Mouse (Mus musculus): ENCODE measurements at regions not wholly inside any gene's neighbourhood (a gene's known extent, or its start where the extent isn't known, plus 50 kb on each side); places are given as distances from the start of the nearest gene placed in this dataset.

GRCm38 (mm10) chr15:97620261-97620660 is 85.4 kb downstream of the Rpap3 start:
- DNase-seq (ENCODE audit: extremely low read depth, low read depth), result peak; percentile 85

DNA sequence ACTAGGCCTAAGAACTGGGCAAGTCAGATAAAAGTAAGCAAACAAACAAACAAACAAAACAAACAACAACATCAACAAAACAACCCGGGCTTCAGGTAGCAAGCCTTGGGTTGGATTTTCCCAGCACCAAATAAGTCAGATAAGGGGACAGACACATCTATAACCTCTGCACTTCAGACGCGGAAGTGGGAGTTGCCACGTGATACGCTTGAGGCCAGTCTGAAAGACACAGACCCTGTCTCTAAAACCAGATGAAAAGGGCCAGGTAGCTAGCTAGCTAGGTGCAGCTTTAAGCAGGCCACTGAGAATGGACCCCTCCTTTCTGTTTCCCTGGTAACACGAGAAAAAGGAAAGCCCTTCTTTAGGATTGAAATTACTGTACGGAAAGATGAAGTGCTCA is 85.9 kb downstream of the Rpap3 start:
- no peak for DNase-seq (ENCODE audit: extremely low read depth, low read depth)

DNA sequence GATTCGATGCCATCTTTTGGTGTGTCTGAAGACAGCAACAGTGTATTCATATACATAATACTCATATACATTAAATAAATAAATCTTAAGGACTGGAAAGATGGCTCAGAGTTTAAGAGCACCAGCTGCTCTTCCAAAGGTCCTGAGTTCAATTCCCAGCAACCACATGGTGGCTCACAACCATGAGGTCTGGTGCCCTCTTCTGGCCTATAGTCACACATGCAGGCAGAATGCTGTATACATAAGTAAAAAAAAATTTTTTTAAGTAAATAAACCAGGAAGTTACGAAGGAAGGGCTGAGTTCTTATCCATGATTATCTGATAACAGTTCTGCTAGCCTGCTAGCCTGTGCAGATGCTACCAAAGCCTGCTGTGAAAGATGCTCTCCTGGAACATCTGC is 93.3 kb downstream of the Rpap3 start:
- DNase-seq (ENCODE audit: extremely low read depth, low read depth), result no peak

DNA sequence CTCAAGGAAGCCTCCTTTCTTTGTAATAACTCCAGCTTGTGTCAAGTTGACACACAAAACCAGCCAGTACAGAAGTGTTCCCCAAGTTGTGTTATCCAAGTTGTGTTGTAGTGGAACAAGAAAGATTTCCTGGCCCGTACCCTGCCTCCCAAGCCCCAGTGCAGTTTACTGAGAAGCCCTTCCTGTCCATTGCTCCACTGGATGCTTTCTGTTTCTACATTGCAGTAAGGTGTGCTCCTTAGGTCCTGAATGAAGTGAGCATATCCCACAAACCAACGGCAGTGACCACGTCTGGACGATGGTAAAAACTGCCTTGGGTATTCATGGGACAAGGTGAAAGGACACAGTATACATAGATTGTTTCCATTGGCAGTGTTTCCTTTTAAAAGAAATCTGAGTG is 94.9 kb downstream of the Rpap3 start:
- no peak for DNase-seq (ENCODE audit: extremely low read depth, low read depth)

DNA sequence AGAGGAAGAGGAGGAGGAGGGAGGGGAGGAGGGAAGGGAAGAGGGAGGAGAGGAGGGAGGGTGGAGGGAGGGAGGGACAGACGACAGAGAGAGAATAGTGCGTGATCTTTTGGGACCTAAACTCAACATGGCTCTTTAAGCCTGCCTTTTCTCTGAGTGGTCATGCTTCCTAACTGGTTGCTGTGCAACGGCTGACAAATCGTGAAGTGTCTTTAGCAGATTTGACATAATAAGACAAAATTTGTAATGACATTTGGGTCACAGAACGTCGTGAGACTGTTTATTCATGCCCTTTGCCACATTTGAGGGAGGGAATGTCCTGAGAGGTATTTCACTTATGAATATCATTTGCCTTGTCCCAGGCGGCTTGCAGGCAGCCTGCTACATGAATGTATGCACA is 96.1 kb downstream of the Rpap3 start:
- DNase-seq (ENCODE audit: extremely low read depth, low read depth), result no peak

GRCm38 (mm10) chr15:97608651-97609050 is 97.0 kb downstream of the Rpap3 start:
- DNase-seq (ENCODE audit: extremely low read depth, low read depth), result no peak

- no peak for DNase-seq (ENCODE audit: extremely low read depth, low read depth)
These were observed 97.9 kb downstream of the Rpap3 start for GRCm38 (mm10) chr15:97607617-97608206.

DNA sequence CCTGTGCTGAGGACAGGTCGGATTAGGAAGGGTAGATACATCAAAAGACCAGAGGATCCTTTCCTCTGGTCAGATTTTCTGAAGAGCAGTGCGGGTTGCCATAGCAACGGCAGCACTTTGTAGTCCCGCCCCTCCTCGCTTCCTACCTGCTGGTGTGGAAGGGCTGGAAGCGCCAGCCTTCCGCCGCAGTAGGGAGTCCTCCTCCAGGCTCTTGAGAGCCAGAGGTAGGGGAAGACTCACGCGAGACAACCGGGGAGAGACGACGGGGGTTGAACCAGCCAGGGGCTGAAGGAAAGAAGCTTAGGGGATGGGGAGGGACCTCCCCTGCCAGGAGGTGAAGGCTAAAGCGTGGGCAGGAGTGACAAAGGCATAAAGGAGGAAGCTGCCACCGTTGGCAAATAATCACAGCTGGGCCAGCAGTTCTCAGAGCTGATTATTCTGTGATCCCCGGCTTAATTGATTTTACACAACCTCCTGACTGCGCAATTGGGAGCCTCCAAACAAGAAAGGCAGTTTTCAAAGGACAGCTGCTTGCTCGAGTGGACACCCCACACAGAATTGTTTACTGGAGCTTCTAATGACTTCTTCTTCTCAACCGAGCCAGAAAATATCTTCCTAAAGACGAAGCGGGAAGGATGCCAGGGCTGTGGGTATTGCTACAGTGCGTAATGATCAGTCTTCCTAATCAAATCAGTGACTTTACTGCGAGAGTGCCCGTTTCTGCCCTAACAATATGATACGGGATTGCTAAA is 98.8 kb downstream of the Rpap3 start:
- DNase-seq (ENCODE audit: extremely low read depth, low read depth), result no peak

GRCm38 (mm10) chr15:97606232-97606629 is 99.4 kb downstream of the Rpap3 start:
- no peak for DNase-seq (ENCODE audit: extremely low read depth, low read depth)

DNA sequence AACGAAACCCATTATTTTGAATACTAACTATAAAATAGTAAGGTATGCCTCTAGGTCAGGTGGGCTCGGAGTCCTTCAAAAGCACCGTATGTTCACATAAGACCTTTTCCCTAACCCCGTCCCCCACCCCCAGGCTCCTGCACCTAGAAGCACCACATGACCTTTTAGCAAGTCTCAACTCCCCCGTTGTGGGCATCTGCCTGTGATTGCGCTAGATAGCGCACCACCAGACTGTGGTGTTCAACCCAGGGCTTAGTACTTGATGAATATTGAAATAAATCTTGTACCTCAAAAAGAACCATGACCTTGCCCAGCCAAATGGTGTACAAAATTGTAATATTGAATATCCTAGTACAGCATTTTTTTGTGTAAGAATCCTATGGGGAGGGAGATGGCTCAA is 99.8 kb downstream of the Rpap3 start:
- DNase-seq (ENCODE audit: extremely low read depth, low read depth), result no peak

DNA sequence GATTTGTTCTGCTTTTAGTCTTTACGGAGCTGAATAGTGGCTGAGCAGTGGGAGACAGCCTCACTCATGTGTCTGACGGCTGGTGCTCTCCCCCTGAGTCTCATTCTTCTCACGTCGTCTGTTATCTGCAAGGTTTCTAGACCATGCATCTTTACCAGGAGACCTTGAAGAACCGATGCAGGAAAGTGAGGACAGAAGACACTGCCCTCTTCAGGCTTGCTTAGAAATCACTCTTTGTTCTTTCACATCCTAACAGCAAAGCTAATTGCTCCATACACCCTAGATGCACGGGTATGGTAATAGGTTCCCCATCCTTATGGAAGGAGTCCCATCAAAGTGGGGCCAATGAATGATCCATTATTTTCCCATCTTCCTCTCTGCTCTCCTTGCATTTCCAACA is 102.1 kb downstream of the Rpap3 start:
- peak; percentile 54 for DNase-seq (ENCODE audit: extremely low read depth, low read depth)

GRCm38 (mm10) chr15:97598270-97598669 is 107.4 kb downstream of the Rpap3 start:
- no peak for DNase-seq (ENCODE audit: extremely low read depth, low read depth)

DNA sequence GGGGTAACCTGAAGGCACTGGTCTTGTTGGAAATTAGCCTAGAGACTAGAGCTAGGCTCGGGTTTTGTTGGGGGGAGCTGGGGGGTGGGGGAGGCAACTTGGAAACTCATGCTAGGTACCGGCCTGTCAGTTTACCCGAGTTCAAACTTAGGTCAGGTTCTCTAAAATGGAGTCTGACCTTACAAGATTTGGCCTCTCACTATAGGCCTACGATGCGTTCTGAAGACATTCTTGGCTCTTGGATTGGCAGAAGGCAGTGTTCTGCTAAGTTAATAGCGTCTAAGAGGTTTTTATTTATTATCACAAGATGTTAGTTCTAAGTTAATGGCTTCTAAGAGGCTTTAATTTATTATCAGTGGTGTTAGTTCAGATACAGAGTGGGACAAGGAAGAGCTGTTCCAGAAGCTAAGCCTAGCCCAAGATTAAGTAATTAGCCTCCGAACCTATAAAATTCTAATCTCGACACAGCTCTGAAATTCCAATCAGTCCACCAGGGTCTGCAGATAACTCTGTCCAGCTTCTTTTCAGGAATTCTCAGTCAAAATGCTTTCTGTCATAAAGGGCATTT is 109.0 kb downstream of the Rpap3 start:
- no peak for DNase-seq (ENCODE audit: extremely low read depth, low read depth)

GRCm38 (mm10) chr15:97595284-97595796 is 110.3 kb downstream of the Rpap3 start:
- no peak for DNase-seq (ENCODE audit: extremely low read depth, low read depth)

DNA sequence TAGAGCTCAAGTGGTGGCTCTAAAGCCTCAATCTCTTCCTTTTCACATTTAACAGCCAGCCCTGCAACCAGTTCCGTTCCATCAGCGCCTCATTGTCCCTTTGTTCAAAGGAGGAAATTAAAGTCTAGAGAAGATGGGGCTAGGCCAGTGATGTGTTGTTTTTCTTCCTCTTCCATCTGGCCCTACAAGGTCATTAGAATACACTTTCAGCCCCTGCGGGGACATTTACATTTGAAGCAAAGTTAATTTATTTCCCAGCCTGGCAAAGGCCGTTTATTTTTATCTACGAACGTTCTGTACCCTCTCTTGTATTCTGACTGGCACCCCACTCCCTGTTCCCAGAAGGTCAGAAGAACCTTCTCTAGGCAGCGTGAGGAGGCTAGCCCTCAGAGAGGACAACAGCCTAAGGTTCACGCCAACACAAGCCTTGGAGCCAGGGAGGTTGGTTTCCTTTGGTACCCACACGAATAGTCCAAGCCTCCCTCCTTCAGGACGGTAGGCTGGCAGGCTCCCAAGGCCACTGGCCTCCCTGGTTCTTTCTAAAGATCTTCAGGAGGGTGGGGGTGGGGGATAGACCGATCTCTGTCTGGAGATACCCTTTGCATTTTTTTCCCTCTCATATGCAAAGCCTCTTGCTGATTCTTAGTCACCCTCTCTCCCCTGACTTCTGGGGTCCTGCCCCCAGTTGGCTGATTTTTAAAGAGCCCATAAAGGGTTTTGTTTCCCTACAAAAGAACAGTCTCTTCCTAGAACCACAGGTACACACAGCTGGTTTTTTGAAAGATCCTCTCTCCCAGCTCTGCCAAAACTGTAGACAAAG is 111.6 kb downstream of the Rpap3 start:
- no peak for DNase-seq (ENCODE audit: extremely low read depth, low read depth)

- no peak for DNase-seq (ENCODE audit: extremely low read depth, low read depth)
These were observed 112.8 kb downstream of the Rpap3 start for GRCm38 (mm10) chr15:97592786-97593185.

GRCm38 (mm10) chr15:97591406-97591805 is 114.2 kb downstream of the Rpap3 start:
- DNase-seq (ENCODE audit: extremely low read depth, low read depth), result peak; percentile 84

DNA sequence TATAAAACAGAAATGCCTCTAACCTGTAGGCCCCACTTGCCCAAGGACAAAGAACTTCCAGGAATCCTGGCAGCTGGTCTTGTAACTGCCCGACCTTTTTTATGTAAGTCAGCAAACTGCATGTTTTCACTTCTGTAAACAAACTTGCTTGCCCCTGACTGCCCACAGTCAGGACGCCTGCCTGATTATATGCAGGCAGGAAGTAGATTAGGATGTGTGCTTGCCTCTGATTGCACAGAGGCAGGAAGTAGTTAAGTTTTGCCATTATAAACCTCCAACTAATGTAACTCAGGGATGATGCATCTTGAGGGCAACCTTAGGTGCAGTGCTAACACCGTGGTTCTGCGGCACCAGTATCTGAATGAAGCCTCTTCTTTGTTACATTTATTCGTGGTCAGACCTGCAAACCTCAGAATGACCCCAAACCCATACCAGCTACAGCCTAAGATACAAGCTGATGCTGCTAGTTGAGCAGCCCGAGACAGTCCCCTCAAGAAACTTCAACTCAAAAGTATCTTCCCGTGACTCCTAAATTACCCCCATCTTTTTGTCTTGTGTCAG is 114.8 kb downstream of the Rpap3 start:
- DNase-seq (ENCODE audit: extremely low read depth, low read depth), result peak; percentile 94

- no peak for DNase-seq (ENCODE audit: extremely low read depth, low read depth)
These were observed 117.9 kb downstream of the Rpap3 start for GRCm38 (mm10) chr15:97587571-97588205.

DNA sequence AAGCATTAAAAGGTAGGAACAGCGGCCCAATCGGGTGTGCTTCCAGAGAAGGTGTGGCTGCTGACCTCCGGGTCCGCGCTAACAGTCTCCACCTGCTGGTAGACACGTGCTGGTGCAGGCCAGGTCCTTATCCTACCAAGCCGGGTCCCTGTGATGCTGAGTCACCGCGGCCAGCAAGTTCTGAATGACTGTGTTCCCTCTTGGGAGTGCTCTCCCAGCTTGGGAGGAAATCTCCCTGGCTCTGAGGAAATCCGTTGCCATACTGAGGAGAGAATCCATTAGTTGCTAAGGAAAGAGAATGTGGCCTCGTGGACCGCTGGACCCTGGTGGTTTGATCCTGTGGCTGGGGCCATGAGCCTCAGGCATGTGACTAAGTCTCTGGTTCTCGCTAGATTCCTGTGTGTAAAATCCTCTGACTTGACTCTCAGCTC is 123.9 kb downstream of the Rpap3 start:
- DNase-seq (ENCODE audit: extremely low read depth, low read depth), result peak; percentile 78

GRCm38 (mm10) chr15:97580726-97581125 is 124.9 kb downstream of the Rpap3 start:
- no peak for DNase-seq (ENCODE audit: extremely low read depth, low read depth)
